Mouse (Mus musculus) right cerebral cortex, adult 2 months (tissue): ENCODE measurements at regions not wholly inside any gene's neighbourhood (a gene's known extent, or its start where the extent isn't known, plus 50 kb on each side); places are given as distances from the start of the nearest gene placed in this dataset.

Experiments
- DNase-seq, 2 experiments: peaks; one replicate each; pipeline ENCODE4 v3.0.0; 2021 to 2022; ENCODE audit warnings: low spot score in 2 of 2

DNA sequence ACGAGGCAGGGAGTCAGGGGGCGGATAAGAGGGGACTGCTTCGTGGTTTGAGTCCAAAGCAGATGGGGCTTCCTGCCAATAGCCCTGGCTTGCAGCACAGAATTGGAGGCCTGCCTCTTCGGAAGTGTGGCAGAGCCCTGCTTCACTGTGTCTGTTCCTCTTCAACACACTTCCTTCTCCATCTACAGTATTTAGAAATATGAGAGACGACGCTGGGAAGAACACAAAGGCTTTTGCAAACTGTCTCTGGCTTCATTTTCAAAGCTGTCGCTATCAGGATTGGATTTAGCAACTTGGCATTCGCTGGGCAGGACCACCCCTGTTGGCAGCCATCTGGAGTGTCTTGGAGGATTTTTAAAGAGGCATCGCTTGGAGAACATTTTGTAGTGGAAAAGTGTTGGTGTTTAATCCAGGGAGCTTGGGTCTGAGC, 95.3 kb upstream of the Gm6657 start:
- peak; percentile 71 to 82 for DNase-seq

DNA sequence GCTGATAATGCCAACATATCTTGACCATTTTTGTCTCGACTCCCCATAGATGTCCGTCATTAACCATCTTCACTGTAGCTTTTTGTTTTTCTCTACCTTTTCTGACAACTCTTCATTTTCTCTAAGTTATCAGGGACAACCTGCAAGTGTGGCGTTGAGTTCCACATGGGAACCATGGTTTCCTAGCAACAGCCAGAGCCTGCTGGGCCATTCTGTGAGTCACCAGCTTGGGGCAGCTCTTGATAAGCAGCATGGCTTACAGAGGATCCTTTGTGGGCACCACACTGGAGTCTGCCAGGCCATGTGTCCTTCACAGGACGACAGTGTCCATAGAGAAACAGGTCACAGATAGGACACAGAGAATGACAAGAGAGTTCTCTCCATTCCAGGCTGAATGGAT, 94.3 kb upstream of the Gm6657 start:
- DNase-seq = peak in 1 of 2 experiments; percentile 37

DNA sequence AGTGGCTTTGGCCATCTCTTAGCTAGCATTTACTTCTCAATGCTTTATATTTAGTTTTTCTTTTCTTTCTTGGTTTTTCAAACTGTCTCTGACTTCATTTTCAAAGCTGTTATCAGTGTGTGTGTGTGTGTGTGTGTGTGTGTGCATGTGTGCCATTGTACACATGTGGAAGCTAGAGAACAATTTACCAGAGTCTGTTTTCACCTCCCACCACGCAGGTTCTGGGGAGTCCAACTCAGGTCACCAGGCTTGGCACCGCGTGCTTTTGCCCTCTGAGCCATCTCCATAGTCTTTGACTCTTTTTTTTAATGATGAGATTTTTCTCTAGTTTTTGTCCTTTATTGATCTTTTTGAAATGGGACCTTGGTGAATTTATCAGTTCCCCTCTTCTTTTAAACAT, 93.3 kb upstream of the Gm6657 start:
- no peak for DNase-seq

DNA sequence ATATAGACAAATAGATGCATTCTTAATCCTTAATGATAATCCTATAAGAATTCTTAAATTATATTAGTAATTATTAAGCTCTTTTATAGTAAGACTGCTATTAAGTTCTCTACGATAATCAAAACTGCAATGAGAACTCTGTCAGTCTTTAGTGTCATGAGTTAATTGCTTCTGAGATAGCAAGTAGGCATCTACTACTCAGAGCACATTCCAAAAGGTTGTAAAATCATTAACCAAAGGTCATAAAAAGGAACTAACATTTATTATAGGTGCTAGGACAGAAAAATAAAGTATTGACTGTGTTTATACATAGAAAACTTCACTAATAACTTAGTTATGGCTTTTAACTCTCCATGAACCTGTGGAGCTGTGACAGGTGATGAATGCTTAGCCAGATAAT, 84.1 kb upstream of the Gm6657 start:
- no peak for DNase-seq

- no peak for DNase-seq
These were observed 75.9 kb upstream of the Gm6657 start for GRCm38 (mm10) chr12:78118131-78118530.

- no peak for DNase-seq
These were observed 74.8 kb upstream of the Gm6657 start for GRCm38 (mm10) chr12:78119246-78119645.

GRCm38 (mm10) chr12:78119855-78120254, 74.2 kb upstream of the Gm6657 start:
- no peak for DNase-seq

DNA sequence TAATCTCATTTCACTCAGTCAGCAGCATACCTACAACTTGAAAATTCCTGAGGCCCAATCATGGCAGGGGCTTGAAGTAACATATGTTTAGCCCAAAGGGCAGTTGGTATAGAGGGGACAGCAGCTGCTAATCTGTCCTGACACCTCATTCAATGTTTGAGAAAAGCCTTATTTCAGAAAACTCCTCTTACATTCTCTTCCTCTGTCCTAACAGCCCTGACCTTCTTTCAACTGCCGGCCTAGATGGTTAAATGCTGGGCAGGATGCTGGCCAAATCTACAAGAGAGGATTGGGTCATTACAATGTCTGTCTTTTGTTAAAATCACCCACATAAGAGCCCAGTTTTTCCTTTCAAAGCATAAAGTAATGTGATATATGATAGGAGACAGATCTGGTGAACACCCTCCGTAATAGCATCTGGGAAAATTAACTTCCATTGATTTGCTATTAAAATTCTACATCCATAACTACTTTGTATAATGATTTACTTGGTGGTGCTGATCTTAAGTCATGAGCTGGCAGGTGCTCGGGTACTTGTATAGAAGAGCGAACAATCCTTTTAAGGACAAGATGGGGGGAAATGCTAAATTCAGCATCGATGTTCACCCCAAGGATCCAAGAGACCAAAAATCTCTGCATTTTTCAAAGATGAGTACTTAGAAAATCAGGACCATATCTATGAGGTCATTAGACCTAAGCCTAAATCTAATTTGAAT, 64.8 kb upstream of the Gm6657 start:
- DNase-seq = no peak

- DNase-seq = no peak
These were observed 61.8 kb upstream of the Gm6657 start for GRCm38 (mm10) chr12:78132016-78132797.

- DNase-seq = peak; percentile 8 to 15
These were observed 60.7 kb upstream of the Gm6657 start for GRCm38 (mm10) chr12:78133341-78133740.

DNA sequence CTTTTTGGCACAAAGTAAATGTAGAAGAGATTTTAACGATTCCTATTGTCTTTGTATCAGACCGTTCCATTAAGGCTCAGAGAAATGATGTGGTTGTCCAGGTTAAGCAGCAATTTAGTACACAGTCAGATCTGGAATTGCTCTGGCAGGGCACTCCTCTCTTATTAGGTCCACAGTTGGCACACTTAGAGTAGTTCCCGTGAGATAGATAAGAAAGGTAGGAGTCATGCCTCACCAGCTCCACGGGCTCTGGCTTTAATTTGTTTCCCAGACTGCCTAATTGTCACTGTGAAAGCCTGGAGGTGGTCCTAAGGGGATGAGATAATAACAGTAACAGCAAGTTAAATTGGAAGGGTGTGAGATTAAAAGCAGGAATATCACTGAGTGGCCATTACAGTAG, 60.1 kb upstream of the Gm6657 start:
- DNase-seq = no peak

- no peak for DNase-seq
These were observed 56.8 kb upstream of the Gm6657 start for GRCm38 (mm10) chr12:78137196-78137595.

GRCm38 (mm10) chr12:78138467-78138866, 55.6 kb upstream of the Gm6657 start:
- no peak for DNase-seq
